Mouse (Mus musculus) heart, embryonic 14.5 days (tissue): ENCODE measurements around the gene Kif11. TPM values are rescaled to one million over a fixed set of nuclear protein-coding genes. Genes with fewer than 3 reads are reported as not detected.

Source experiments
- ATAC-seq: fragments of 200-750 bp; cut with Nextera tagmentation; 2 replicates; pipeline ENCODE4 v1.8.0; 2017; ENCODE audit warnings: low read depth, moderate TSS enrichment; ENCODE audit not compliant: insufficient number of reproducible peaks, insufficient read depth, low FRiP score
- H3K27ac ChIP-seq, 2 experiments: fragments of 200-500 bp in 1 of 2; fragments of 300-500 bp in 1 of 2; sonication (generic) in 1 of 2; replicated peaks in 1 of 2; 2 replicates each; pipeline ENCODE4 v1.5.1; 2012 to 2014; ENCODE audit warnings: low read depth in 2 of 2, low read length in 2 of 2, control low read depth in 1 of 2, mild to moderate bottlenecking in 1 of 2, mixed read lengths in 1 of 2; ENCODE audit not compliant: control insufficient read depth in 1 of 2, insufficient read depth in 1 of 2
- H3K27me3 ChIP-seq: fragments of 300-500 bp; sonication (generic); 2 replicates; pipeline ENCODE4 v1.6.1; 2014; ENCODE audit warnings: mild to moderate bottlenecking, low read length, control low read depth; ENCODE audit not compliant: control insufficient read depth, insufficient read depth
- H3K36me3 ChIP-seq: fragments of 300-500 bp; sonication (generic); 2 replicates; pipeline ENCODE4 v1.6.1; 2014; ENCODE audit warnings: mild to moderate bottlenecking, control low read depth, low read length, mixed read lengths; ENCODE audit not compliant: control insufficient read depth, insufficient read depth
- H3K4me1 ChIP-seq, 2 experiments: fragments of 200-500 bp in 1 of 2; fragments of 300-500 bp in 1 of 2; sonication (generic) in 1 of 2; 2 replicates each; pipeline ENCODE4 v1.6.1; 2012 to 2014; ENCODE audit warnings: low read length in 2 of 2, control low read depth in 1 of 2, mixed read lengths in 1 of 2; ENCODE audit not compliant: control insufficient read depth in 2 of 2, insufficient read depth in 2 of 2
- H3K4me2 ChIP-seq: fragments of 300-500 bp; sonication (generic); 2 replicates; pipeline ENCODE4 v1.6.1; 2014; ENCODE audit warnings: mild to moderate bottlenecking, low read length
- H3K4me3 ChIP-seq, 2 experiments: fragments of 200-500 bp in 1 of 2; fragments of 300-500 bp in 1 of 2; sonication (generic) in 1 of 2; 2 replicates each; pipeline ENCODE4 v1.5.1; 2012 to 2014; ENCODE audit warnings: low read length in 2 of 2, mild to moderate bottlenecking in 2 of 2, control low read depth in 1 of 2, low read depth in 1 of 2, moderate library complexity in 1 of 2; ENCODE audit not compliant: control insufficient read depth in 1 of 2, insufficient read depth in 1 of 2
- H3K9ac ChIP-seq: fragments of 300-500 bp; sonication (generic); 2 replicates; pipeline ENCODE4 v1.6.1; 2014; ENCODE audit warnings: mild to moderate bottlenecking, low read length
- H3K9me3 ChIP-seq: fragments of 300-500 bp; sonication (generic); 2 replicates; pipeline ENCODE4 v1.6.1; 2016; ENCODE audit warnings: low read length, control low read depth; ENCODE audit not compliant: control insufficient read depth
- WGBS: fragments of 180-500 bp; shearing (Covaris S2); extraction: QIAGEN DNeasy Blood & Tissue Kit; methylation state at CpG from one replicate; pipeline ENCODE4 v1.1.7; 2014; 5-methylcytosine and 5-hydroxymethylcytosine counted together
- polyA plus RNA-seq: library from polyadenylated mRNA; unstranded; fragments of >200 nt; fragmentation: Nextera tagmentation; extraction: Ambion mirVana; gene quantifications from 2 replicates; pipeline ENCODE4 v1.2.1, GENCODE M21; 2014

The Kif11 gene
- polyA plus RNA-seq, 1 experiment from 2014 or later = 48.0 TPM

DNA sequence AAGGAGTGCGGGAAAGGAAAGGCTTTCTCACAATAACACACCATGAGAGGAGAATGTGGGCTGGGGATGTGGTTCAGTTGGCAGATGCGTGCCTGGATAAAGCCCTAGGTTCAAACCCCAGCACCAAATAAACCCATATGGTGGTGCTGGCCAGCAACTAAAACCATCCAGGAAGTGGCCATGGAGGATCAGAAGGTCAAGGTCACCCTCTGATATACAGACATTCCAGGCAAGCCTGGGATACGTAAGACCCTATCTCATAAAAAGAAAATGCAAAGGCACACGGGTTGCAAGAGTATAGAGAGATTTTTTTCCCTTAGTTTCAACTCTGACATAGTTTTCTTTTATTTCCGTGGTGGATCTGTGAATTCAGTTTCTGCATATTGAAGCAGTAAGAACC lies 35.3 kb upstream of the Kif11 start:
- H3K9ac ChIP-seq = no peak overlapping the region
- H3K9me3 ChIP-seq = no peaks in the 10 kb centered on the region
- peaks cover 9 to 34% of the 10 kb centered on the region in 2 experiments for H3K4me1 ChIP-seq
- H3K27me3 ChIP-seq = no peaks in the 10 kb centered on the region
- 52% methylated on average over 5 of the region's 5 CpGs for WGBS
- no peak for ATAC-seq
- no peak overlapping the region for H3K4me2 ChIP-seq
- peak overlapping the region in 1 of 2 experiments; percentile 44; a peak in 2 of 4 replicates for H3K27ac ChIP-seq
- no peak overlapping the region for H3K4me3 ChIP-seq
- H3K36me3 ChIP-seq = no peaks in the 10 kb centered on the region

GRCm38 (mm10) chr19:37343899-37344298 lies 32.3 kb upstream of the Kif11 start:
- ATAC-seq = no peak
- no peak overlapping the region for H3K4me3 ChIP-seq
- H3K4me2 ChIP-seq = no peak overlapping the region
- H3K27ac ChIP-seq = no peak overlapping the region
- H3K27me3 ChIP-seq = no peaks in the 10 kb centered on the region
- H3K36me3 ChIP-seq = no peaks in the 10 kb centered on the region
- WGBS = 84% methylated on average over 5 of the region's 5 CpGs
- H3K9ac ChIP-seq = no peak overlapping the region
- H3K4me1 ChIP-seq = peaks cover 10 to 37% of the 10 kb centered on the region in 2 experiments
- no peaks in the 10 kb centered on the region for H3K9me3 ChIP-seq

- Histone ChIP-seq H3K27ac (peak overlapping the region; percentile 12 to 15; a peak in 2 of 4 replicates), H3K27me3 (no peaks in the 10 kb centered on the region), H3K36me3 (no peaks in the 10 kb centered on the region), H3K4me1 (peaks cover 5 to 31% of the 10 kb centered on the region in 2 experiments), H3K4me3 (no peak overlapping the region), H3K9ac (no peak overlapping the region), H3K9me3 (no peaks in the 10 kb centered on the region), H3K4me2 (peak overlapping the region; percentile 8; the same call in 1 of the 2 replicates)
- ATAC-seq = no peak
- 28% methylated on average over 3 of the region's 3 CpGs for WGBS
Measured at GRCm38 (mm10) chr19:37346258-37346657, 29.9 kb upstream of the Kif11 start.

GRCm38 (mm10) chr19:37348331-37348730 lies 27.9 kb upstream of the Kif11 start:
- Histone ChIP-seq H3K27me3 (no peaks in the 10 kb centered on the region), H3K27ac (peak overlapping the region; percentile 77 to 89), H3K9ac (peak overlapping the region; percentile 39; the same call in 1 of the 2 replicates), H3K4me3 (no peak overlapping the region), H3K4me1 (peaks cover 5 to 31% of the 10 kb centered on the region in 2 experiments), H3K9me3 (peaks cover 6% of the 10 kb centered on the region; the same call in 1 of the 2 replicates), H3K4me2 (peak overlapping the region; percentile 1; the same call in 1 of the 2 replicates), H3K36me3 (peaks cover 8% of the 10 kb centered on the region)
- 36% methylated on average over 10 of the region's 10 CpGs for WGBS
- ATAC-seq = no peak

- Histone ChIP-seq H3K27me3 (no peaks in the 10 kb centered on the region), H3K4me3 (no peak overlapping the region), H3K4me1 (peaks cover 5 to 31% of the 10 kb centered on the region in 2 experiments), H3K4me2 (no peak overlapping the region), H3K9me3 (peaks cover 6% of the 10 kb centered on the region; the same call in 1 of the 2 replicates), H3K27ac (peak overlapping the region in 1 of 2 experiments; percentile 89; a peak in 3 of 4 replicates), H3K9ac (no peak overlapping the region; the same call in 1 of the 2 replicates), H3K36me3 (peaks cover 8% of the 10 kb centered on the region)
- ATAC-seq = no peak
Measured at GRCm38 (mm10) chr19:37348952-37349351, 27.3 kb upstream of the Kif11 start.

DNA sequence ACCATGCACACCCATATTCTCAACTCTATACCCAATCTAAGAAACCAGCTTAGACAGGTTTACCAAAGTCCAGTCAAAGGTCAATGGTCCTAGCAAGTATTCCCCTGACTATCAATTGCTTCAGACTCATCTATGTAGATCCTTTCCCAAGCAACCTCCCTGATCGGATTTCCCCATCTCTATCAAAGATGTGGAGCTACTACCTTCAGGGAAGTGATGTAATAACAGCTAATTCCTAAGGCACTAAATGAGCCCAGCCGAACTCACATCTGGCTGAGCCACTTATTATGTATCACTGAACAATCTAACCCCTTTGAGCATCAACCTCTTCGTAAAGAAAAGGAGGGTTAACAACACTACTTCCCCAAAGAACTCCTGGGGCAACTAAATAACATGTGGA lies 23.4 kb upstream of the Kif11 start:
- H3K9ac ChIP-seq = no peak overlapping the region
- 95% methylated on average over 3 of the region's 3 CpGs for WGBS
- peaks cover 8% of the 10 kb centered on the region for H3K36me3 ChIP-seq
- no peak overlapping the region for H3K4me2 ChIP-seq
- ATAC-seq = no peak
- no peak overlapping the region for H3K27ac ChIP-seq
- no peaks in the 10 kb centered on the region for H3K27me3 ChIP-seq
- peaks cover 6% of the 10 kb centered on the region; the same call in 1 of the 2 replicates for H3K9me3 ChIP-seq
- H3K4me1 ChIP-seq = peaks cover 3 to 15% of the 10 kb centered on the region in 2 experiments; a peak in 3 of 4 replicates
- H3K4me3 ChIP-seq = no peak overlapping the region

GRCm38 (mm10) chr19:37353331-37353730 lies 22.9 kb upstream of the Kif11 start:
- ATAC-seq = no peak
- H3K9ac ChIP-seq = no peak overlapping the region

GRCm38 (mm10) chr19:37360044-37360443 lies 16.2 kb upstream of the Kif11 start:
- Histone ChIP-seq H3K9me3 (no peaks in the 10 kb centered on the region), H3K4me3 (no peak overlapping the region), H3K4me1 (0 out of 4 replicates have a peak, but pooled peaks cover 0 to 5% of the 10 kb centered on the region in 2 experiments), H3K27me3 (no peaks in the 10 kb centered on the region), H3K27ac (no peak overlapping the region), H3K4me2 (no peak overlapping the region), H3K9ac (no peak overlapping the region), H3K36me3 (no peaks in the 10 kb centered on the region)
- WGBS = 56% methylated on average over 5 of the region's 5 CpGs
- ATAC-seq = no peak

More at GRCm38 (mm10) chr19:37353331-37353730, 22.9 kb upstream of the Kif11 start:
- Histone ChIP-seq H3K9me3 (peaks cover 6% of the 10 kb centered on the region; the same call in 1 of the 2 replicates), H3K4me2 (no peak overlapping the region), H3K27me3 (no peaks in the 10 kb centered on the region), H3K4me1 (peaks cover 2 to 10% of the 10 kb centered on the region in 2 experiments; a peak in 3 of 4 replicates), H3K27ac (no peak overlapping the region), H3K4me3 (no peak overlapping the region), H3K36me3 (peaks cover 8% of the 10 kb centered on the region)
- 95% methylated on average over 6 of the region's 6 CpGs for WGBS
